Mouse (Mus musculus) megakaryocyte-erythroid progenitor cell, adult 5-6 weeks (primary cell): ENCODE data around the gene Clec4n. TPM values are rescaled to one million over a fixed set of nuclear protein-coding genes. Genes with fewer than 3 reads are reported as not detected.
"Not testable (repeated sequence)": the region's sequence is repeated elsewhere in the genome, so short reads cannot be mapped to it uniquely, and the experiment has no call there.

Experiments
- ATAC-seq: replicated peaks from 2 replicates; pipeline ENCODE4 v1.8.0; 2016; ENCODE audit warnings: mild to moderate bottlenecking, inconsistent platforms; ENCODE audit not compliant: severe bottlenecking, poor library complexity, low FRiP score, low TSS enrichment
- total RNA-seq, 2 experiments: library from RNA; stranded (forward) in 1 of 2; stranded (reverse) in 1 of 2; fragments of 200-1000, 215-1000 nt in 1 of 2; fragments of >200 nt in 1 of 2; fragmentation: Nextera tagmentation in 1 of 2; gene quantifications; 2 replicates each; pipeline ENCODE4 v1.2.3; 2014 to 2017

The Clec4n gene
- total RNA-seq (2014; fragmentation: Nextera tagmentation) (not detected in 2 replicates), total RNA-seq (2017) (0.57 TPM in 1 of 2 replicates, not detected in the other)

- no peak for ATAC-seq
Observed at GRCm38 (mm10) chr6:123229644-123230043, at the start of gene Clec4n. Gene Clec4n, plus strand, starts transcription at chr6:123229843.

- ATAC-seq, result peak; percentile 65; the same call in 1 of the 2 replicates
Observed at GRCm38 (mm10) chr6:123184862-123185261, 44.8 kb upstream of the Clec4n start.

GRCm38 (mm10) chr6:123207187-123208076 lies 22.2 kb upstream of the Clec4n start:
- no peak for ATAC-seq

- ATAC-seq, result not testable (repeated sequence)
Observed at GRCm38 (mm10) chr6:123208077-123208439, 21.6 kb upstream of the Clec4n start.

GRCm38 (mm10) chr6:123211726-123212125 lies 17.9 kb upstream of the Clec4n start:
- no peak for ATAC-seq

GRCm38 (mm10) chr6:123227519-123228166 lies 2.0 kb upstream of the Clec4n start:
- no peak for ATAC-seq

GRCm38 (mm10) chr6:123231149-123231548 lies 1.5 kb downstream of the Clec4n start:
- ATAC-seq, result no peak

GRCm38 (mm10) chr6:123237582-123237981 lies 7.9 kb downstream of the Clec4n start:
- no peak for ATAC-seq

- no peak for ATAC-seq
Observed at GRCm38 (mm10) chr6:123244201-123244600, 14.6 kb downstream of the Clec4n start.

- peak; percentile 66 for ATAC-seq
Observed at GRCm38 (mm10) chr6:123248862-123249261, 19.2 kb downstream of the Clec4n start.

GRCm38 (mm10) chr6:123252735-123253134 lies 23.1 kb downstream of the Clec4n start:
- ATAC-seq, result peak; percentile 61

GRCm38 (mm10) chr6:123258946-123259345 lies 29.3 kb downstream of the Clec4n start:
- peak; percentile 79 for ATAC-seq

GRCm38 (mm10) chr6:123259889-123260603 lies 30.4 kb downstream of the Clec4n start:
- ATAC-seq, result peak; percentile 24

- no peak for ATAC-seq
Observed at GRCm38 (mm10) chr6:123260868-123261267, 31.2 kb downstream of the Clec4n start.

- ATAC-seq, result peak; percentile 76
Observed at GRCm38 (mm10) chr6:123261555-123262161, 32.0 kb downstream of the Clec4n start, which contains the start of gene Clec4d. Gene Clec4d, plus strand, starts transcription at chr6:123262111.

- peak; percentile 62 for ATAC-seq
Observed at GRCm38 (mm10) chr6:123264194-123264593, 34.6 kb downstream of the Clec4n start.

- no peak for ATAC-seq
Observed at GRCm38 (mm10) chr6:123265809-123266208, 36.2 kb downstream of the Clec4n start.

- peak; percentile 68 for ATAC-seq
Observed at GRCm38 (mm10) chr6:123266945-123267344, 37.3 kb downstream of the Clec4n start.

GRCm38 (mm10) chr6:123279443-123279842 lies 49.8 kb downstream of the Clec4n start:
- ATAC-seq, result no peak
